Mouse (Mus musculus) lung, adult 2 months (tissue): ENCODE measurements at regions not wholly inside any gene's neighbourhood (a gene's known extent, or its start where the extent isn't known, plus 50 kb on each side); places are given as distances from the start of the nearest gene placed in this dataset.

Source experiments
- CTCF ChIP-seq: fragments of 200-500 bp; IDR thresholded peaks from 2 replicates; pipeline ENCODE4 v1.5.1; 2011; ENCODE audit warnings: mild to moderate bottlenecking, low read length, control low read depth; ENCODE audit not compliant: insufficient read depth
- POLR2A ChIP-seq: fragments of 200-500 bp; IDR thresholded peaks from 2 replicates; pipeline ENCODE4 v1.6.1; 2011; ENCODE audit warnings: low read depth, mild to moderate bottlenecking, control low read depth, low read length, borderline replicate concordance; ENCODE audit errors: extremely low read depth

DNA sequence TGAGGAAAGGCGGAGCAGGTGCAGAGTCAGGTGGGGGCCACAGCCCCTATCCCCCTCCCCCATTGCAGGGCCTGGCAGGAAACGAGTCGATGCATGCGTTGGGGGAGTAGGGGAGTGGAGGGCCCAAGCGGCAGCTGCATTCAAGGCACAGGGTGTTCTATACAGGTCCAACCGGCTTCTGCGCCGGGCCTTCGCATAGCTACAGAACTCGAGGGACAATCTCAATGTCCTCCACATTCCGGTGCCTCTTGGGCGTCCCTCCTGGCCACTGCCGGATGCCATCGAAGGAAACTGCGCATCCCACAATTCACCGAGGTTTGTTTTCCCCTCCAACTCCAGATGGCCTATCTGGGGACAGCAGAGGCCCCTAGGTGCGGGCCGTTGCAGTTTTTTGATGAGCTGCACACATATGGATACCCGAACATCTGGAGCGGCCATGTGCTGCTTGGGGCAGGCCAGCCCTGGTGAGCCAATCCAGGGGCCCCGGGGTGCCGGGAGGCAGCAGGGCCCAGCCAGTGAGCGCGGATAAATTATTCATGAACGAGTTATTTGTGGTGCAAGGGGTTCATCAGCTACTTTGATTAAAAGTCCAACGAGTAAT lies 137.5 kb downstream of the Tle3 start:
- no peak for TF ChIP-seq POLR2A
- no peak for TF ChIP-seq CTCF
